Mouse (Mus musculus) bone marrow macrophage, adult 2 months (primary cell): ENCODE measurements around the gene Zfyve21. TPM values are rescaled to one million over a fixed set of nuclear protein-coding genes. Genes with fewer than 3 reads are reported as not detected.

Experiments used
- H3K27ac ChIP-seq: 2 replicates; pipeline ENCODE4 v1.5.1; 2012; ENCODE audit warnings: low read depth, low read length; ENCODE audit not compliant: insufficient read depth
- H3K4me1 ChIP-seq: 2 replicates; pipeline ENCODE4 v1.6.1; 2012; ENCODE audit warnings: low read length; ENCODE audit not compliant: control insufficient read depth, insufficient read depth
- H3K4me3 ChIP-seq: 2 replicates; pipeline ENCODE4 v1.5.1; 2012; ENCODE audit warnings: mild to moderate bottlenecking, low read length, moderate library complexity; ENCODE audit not compliant: insufficient read depth
- CTCF ChIP-seq: IDR thresholded peaks from 2 replicates; pipeline ENCODE4 v1.5.1; 2012; ENCODE audit warnings: low read depth, mild to moderate bottlenecking, low read length, moderate library complexity
- POLR2A ChIP-seq: IDR thresholded peaks from 2 replicates; pipeline ENCODE4 v1.6.1; 2012; ENCODE audit warnings: mild to moderate bottlenecking, low read depth, low read length, borderline replicate concordance
- polyA plus RNA-seq: library from polyadenylated mRNA; stranded (reverse); fragments of >200 nt; gene quantifications from 2 replicates; pipeline ENCODE4 v1.2.4, GENCODE M21; 2012; ENCODE audit not compliant: missing spikeins, insufficient read depth, insufficient read length

The Zfyve21 gene
- polyA plus RNA-seq, 1 experiment: 13.7 TPM

GRCm38 (mm10) chr12:111798493-111798892 lies 15.5 kb upstream of the Zfyve21 start:
- Histone ChIP-seq H3K4me1 (no peaks in the 10 kb centered on the region), H3K4me3 (no peak overlapping the region), H3K27ac (no peak overlapping the region)
- TF ChIP-seq POLR2A: no peak
- no peak for TF ChIP-seq CTCF

- H3K4me3 ChIP-seq: no peak overlapping the region
- TF ChIP-seq CTCF: no peak
- TF ChIP-seq POLR2A: no peak
These were observed 13.3 kb upstream of the Zfyve21 start for GRCm38 (mm10) chr12:111800459-111801183.

GRCm38 (mm10) chr12:111803538-111803937 lies 10.4 kb upstream of the Zfyve21 start:
- TF ChIP-seq CTCF (no peak), POLR2A (no peak)
- Histone ChIP-seq H3K4me3 (no peak overlapping the region), H3K4me1 (no peaks in the 10 kb centered on the region), H3K27ac (no peak overlapping the region)

More at GRCm38 (mm10) chr12:111800459-111801183, 13.3 kb upstream of the Zfyve21 start:
- no peak overlapping the region for H3K27ac ChIP-seq
- no peaks in the 10 kb centered on the region for H3K4me1 ChIP-seq

- H3K4me3 ChIP-seq: no peak overlapping the region
- H3K27ac ChIP-seq: no peak overlapping the region
- TF ChIP-seq POLR2A (no peak), CTCF (no peak)
- H3K4me1 ChIP-seq: peaks cover 17% of the 10 kb centered on the region
These were observed 5.2 kb upstream of the Zfyve21 start for GRCm38 (mm10) chr12:111808775-111809174.

GRCm38 (mm10) chr12:111809762-111810161 lies 4.2 kb upstream of the Zfyve21 start:
- Histone ChIP-seq H3K27ac (peak overlapping the region; percentile 36; the same call in 1 of the 2 replicates), H3K4me1 (peaks cover 17% of the 10 kb centered on the region), H3K4me3 (no peak overlapping the region)
- TF ChIP-seq CTCF (no peak), POLR2A (no peak)

- Histone ChIP-seq H3K27ac (no peak overlapping the region), H3K4me1 (peaks cover 29% of the 10 kb centered on the region), H3K4me3 (no peak overlapping the region)
- TF ChIP-seq CTCF: no peak
- no peak for TF ChIP-seq POLR2A
These were observed 1.9 kb upstream of the Zfyve21 start for GRCm38 (mm10) chr12:111812075-111812474.

GRCm38 (mm10) chr12:111812611-111813010 lies 1.4 kb upstream of the Zfyve21 start:
- Histone ChIP-seq H3K4me3 (peak overlapping the region; percentile 73), H3K27ac (no peak overlapping the region), H3K4me1 (peaks cover 29% of the 10 kb centered on the region)
- no peak for TF ChIP-seq CTCF

GRCm38 (mm10) chr12:111813111-111813765 lies 732 bp upstream of the Zfyve21 start:
- TF ChIP-seq CTCF: no peak
- no peak for TF ChIP-seq POLR2A
- Histone ChIP-seq H3K4me3 (peak overlapping the region; percentile 73), H3K4me1 (peaks cover 29% of the 10 kb centered on the region), H3K27ac (no peak overlapping the region)

GRCm38 (mm10) chr12:111814769-111815762 lies 1.1 kb downstream of the Zfyve21 start:
- TF ChIP-seq CTCF: no peak
- no peak for TF ChIP-seq POLR2A
- peak overlapping the region; percentile 94 for H3K4me3 ChIP-seq
- peaks cover 26% of the 10 kb centered on the region for H3K4me1 ChIP-seq
- no peak overlapping the region for H3K27ac ChIP-seq
